In genomic region chr6:99297535-99297934, GRCm38 (mm10) we compare ENCODE assay signal across 18 mouse cellular contexts.
A peak's percentile ranks its signal among the peaks of the same experiment; 100 is the strongest.
DNase-seq lines count a peak whose midpoint lies in the region; ATAC-seq and TF ChIP-seq lines count a peak whose summit lies in the region.
"Had no signal": no experiment of that assay in that cellular context is flagged by ENCODE, and none has a peak within 500 bp of the region (broad histone marks: within the 10 kb centered on the region; RNA-seq: fewer than 3 reads in every experiment).

No protein-coding gene starts in this region.

- no peak overlapping the region for H3K9ac ChIP-seq in stomach, postnatal 0 days (ENCODE audit: low read length)
- H3K9ac ChIP-seq: embryonic facial prominence, embryonic 12.5 days; forebrain, embryonic 13.5 days; forebrain, embryonic 15.5 days; forebrain, postnatal 0 days had no signal

- no peak overlapping the region for H3K4me2 ChIP-seq in stomach, postnatal 0 days (replicated peaks; ENCODE audit: low read depth)
- H3K4me2 ChIP-seq: embryonic facial prominence, embryonic 12.5 days; forebrain, embryonic 13.5 days; forebrain, embryonic 15.5 days had no signal

- H3K36me3 ChIP-seq in stomach, postnatal 0 days (ENCODE audit: control insufficient read depth, insufficient read depth, low read length): no peaks in the 10 kb centered on the region
- H3K36me3 ChIP-seq: embryonic facial prominence, embryonic 10.5 days; embryonic facial prominence, embryonic 12.5 days; forebrain, embryonic 15.5 days had no signal

- WGBS in stomach, postnatal 0 days: 82% methylated on average over 5 of the region's 5 CpGs

- peak; percentile 72 for ATAC-seq in CD4-positive, CD25-positive, alpha-beta regulatory T cell, adult 4 months
- no peak for ATAC-seq in stomach, postnatal 0 days (ENCODE audit: low FRiP score, low TSS enrichment)
- ATAC-seq: forebrain, embryonic 13.5 days; forebrain, embryonic 15.5 days; forebrain, postnatal 0 days had no signal

- TF ChIP-seq CTCF in stomach, postnatal 0 days (IDR thresholded peaks at IDR 0.05; ENCODE audit: low read depth): no peak

- no peak overlapping the region for H3K4me3 ChIP-seq in stomach, postnatal 0 days (ENCODE audit: low read depth, low read length)
- H3K4me3 ChIP-seq: embryonic facial prominence, embryonic 10.5 days; embryonic facial prominence, embryonic 12.5 days; forebrain, embryonic 13.5 days; forebrain, embryonic 15.5 days had no signal

- H3K27ac ChIP-seq in stomach, postnatal 0 days (replicated peaks): no peak overlapping the region
- H3K27ac ChIP-seq: embryonic facial prominence, embryonic 10.5 days; embryonic facial prominence, embryonic 12.5 days; forebrain, embryonic 13.5 days; forebrain, embryonic 15.5 days had no signal

- DNase-seq in induced T-regulatory cell, adult 2 months (ENCODE audit: low read depth): peak; percentile 21
- no peak for DNase-seq in stomach, postnatal 0 days (ENCODE audit: low spot score)
- no peak for DNase-seq in thymus, postnatal 0 days (ENCODE audit: low spot score)
- no peak for DNase-seq in lung, postnatal 10 days
- DNase-seq: adrenal gland, adult 8-10 months; adrenal gland, postnatal 14 days; adrenal gland, postnatal 36 days; cerebellum, adult 11-12 months; cerebellum, adult 2 months; cerebellum, adult 9-10 months; cerebellum, postnatal 10 days; cerebellum, postnatal 25 days; forebrain, postnatal 0 days had no signal

- no peaks in the 10 kb centered on the region for H3K27me3 ChIP-seq in stomach, postnatal 0 days (ENCODE audit: control insufficient read depth, insufficient read depth, low read length)
- H3K27me3 ChIP-seq: embryonic facial prominence, embryonic 12.5 days; forebrain, embryonic 13.5 days; forebrain, embryonic 15.5 days had no signal

- no peaks in the 10 kb centered on the region for H3K4me1 ChIP-seq in stomach, postnatal 0 days (replicated peaks; ENCODE audit: control insufficient read depth, insufficient read depth)
- H3K4me1 ChIP-seq: forebrain, embryonic 13.5 days; forebrain, embryonic 15.5 days had no signal

- no peak for TF ChIP-seq EP300 in stomach, postnatal 0 days (optimal IDR thresholded peaks at IDR 0.05)

- H3K9me3 ChIP-seq in stomach, postnatal 0 days (ENCODE audit: control insufficient read depth, low read length): no peaks in the 10 kb centered on the region
- H3K9me3 ChIP-seq: embryonic facial prominence, embryonic 10.5 days; embryonic facial prominence, embryonic 12.5 days; forebrain, embryonic 13.5 days; forebrain, embryonic 15.5 days had no signal
